Mouse (Mus musculus) myocyte (in vitro differentiated cells): ENCODE measurements around the gene Ehbp1l1. TPM values are rescaled to one million over a fixed set of nuclear protein-coding genes. Genes with fewer than 3 reads are reported as not detected.

Experiments used
- H3K27me3 ChIP-seq: one replicate; pipeline ENCODE4 v1.6.1; 2011; ENCODE audit not compliant: control insufficient read depth, insufficient read depth, insufficient read length
- H3K36me3 ChIP-seq: one replicate; pipeline ENCODE4 v1.6.1; 2011; ENCODE audit not compliant: control insufficient read depth, insufficient read depth
- H3K4me2 ChIP-seq: one replicate; pipeline ENCODE4 v1.6.1; 2011; ENCODE audit warnings: low read depth, control low read depth
- H3K4me3 ChIP-seq: one replicate; pipeline ENCODE4 v1.5.1; 2011; ENCODE audit warnings: mild to moderate bottlenecking, control low read depth, moderate library complexity
- H3K79me2 ChIP-seq: one replicate; pipeline ENCODE4 v1.6.1; 2011; ENCODE audit not compliant: control insufficient read depth, insufficient read depth
- H3ac ChIP-seq: one replicate; pipeline ENCODE4 v1.6.1; 2011; ENCODE audit not compliant: control insufficient read depth, insufficient read length
- CEBPB ChIP-seq: IDR thresholded peaks from 2 replicates; pipeline ENCODE4 v1.6.1; 2011; ENCODE audit warnings: mild to moderate bottlenecking, moderate library complexity; ENCODE audit not compliant: poor library complexity, insufficient read depth, severe bottlenecking
- E2F4 ChIP-seq: IDR thresholded peaks from one replicate; pipeline ENCODE4 v1.6.1; 2011; ENCODE audit warnings: mild to moderate bottlenecking, control low read depth, moderate library complexity; ENCODE audit not compliant: insufficient read depth
- MAX ChIP-seq: IDR thresholded peaks from one replicate; pipeline ENCODE4 v1.6.1; 2011; ENCODE audit warnings: low read depth, mild to moderate bottlenecking, control low read depth
- MYOD1 ChIP-seq, 3 experiments: IDR thresholded peaks; one replicate each; pipeline ENCODE4 v1.6.1; 2011; ENCODE audit warnings: control low read depth in 2 of 3, low read depth in 2 of 3, mild to moderate bottlenecking in 2 of 3, moderate library complexity in 1 of 3; ENCODE audit not compliant: insufficient read length in 2 of 3, control insufficient read depth in 1 of 3
- MYOG ChIP-seq, 3 experiments: IDR thresholded peaks; one replicate each; pipeline ENCODE4 v1.6.1; 2011; ENCODE audit warnings: control low read depth in 2 of 3, low read depth in 2 of 3, mild to moderate bottlenecking in 2 of 3; ENCODE audit not compliant: insufficient read length in 2 of 3, control insufficient read depth in 1 of 3, insufficient read depth in 1 of 3
- POLR2A ChIP-seq: IDR thresholded peaks from one replicate; pipeline ENCODE4 v1.6.1; 2011; ENCODE audit warnings: low read depth, mild to moderate bottlenecking, control low read depth, moderate library complexity; ENCODE audit not compliant: insufficient read length
- POLR2AphosphoS2 ChIP-seq: IDR thresholded peaks from one replicate; pipeline ENCODE4 v1.6.1; 2011; ENCODE audit warnings: low read depth, control low read depth; ENCODE audit not compliant: insufficient read length
- REST ChIP-seq: IDR thresholded peaks from one replicate; pipeline ENCODE4 v1.6.1; 2011; ENCODE audit warnings: mild to moderate bottlenecking, control low read depth, moderate library complexity; ENCODE audit not compliant: insufficient read depth, insufficient read length
- SRF ChIP-seq: IDR thresholded peaks from one replicate; pipeline ENCODE4 v1.6.1; 2011; ENCODE audit warnings: low read depth; ENCODE audit not compliant: control insufficient read depth, insufficient read length
- TCF12 ChIP-seq: IDR thresholded peaks from one replicate; pipeline ENCODE4 v1.6.1; 2011; ENCODE audit warnings: mild to moderate bottlenecking, control low read depth; ENCODE audit not compliant: poor library complexity, insufficient read depth, severe bottlenecking
- TCF3 ChIP-seq: IDR thresholded peaks from one replicate; pipeline ENCODE4 v1.6.1; 2011; ENCODE audit warnings: low read depth, control low read depth; ENCODE audit not compliant: insufficient read length
- USF1 ChIP-seq: IDR thresholded peaks from one replicate; pipeline ENCODE4 v1.6.1; 2011; ENCODE audit warnings: low read depth, mild to moderate bottlenecking, control low read depth, moderate library complexity
- polyA plus RNA-seq: library from polyadenylated mRNA; unstranded; fragments of >200 nt; fragmentation: generic; extraction: Trizol; gene quantifications from one replicate; pipeline ENCODE4 v1.2.1, GENCODE M21; 2012; ENCODE audit warnings: missing spikeins

Gene Ehbp1l1
- polyA plus RNA-seq, 1 experiment, result 97.4 TPM

DNA sequence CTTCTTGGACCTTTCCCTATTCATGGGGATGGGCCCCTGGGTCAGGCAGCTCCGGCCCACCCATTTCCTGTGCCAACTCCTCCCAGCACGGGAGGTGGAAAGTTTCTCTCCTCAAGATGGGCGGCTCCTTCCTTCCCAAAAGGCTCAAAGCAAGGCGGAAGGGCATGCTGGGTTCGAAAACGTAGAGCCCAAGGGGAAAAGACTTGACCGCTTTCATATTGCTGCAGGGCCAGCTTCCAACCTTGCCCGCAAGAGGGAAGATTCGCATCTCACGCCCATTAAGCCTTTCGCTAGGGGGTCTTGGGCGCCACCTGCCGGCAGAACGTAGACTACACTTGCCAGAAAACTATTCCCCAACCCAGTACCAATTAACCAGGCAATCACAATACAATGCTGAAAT is 1.6 kb upstream of the Ehbp1l1 start:
- TF ChIP-seq POLR2A, result no peak
- TF ChIP-seq MAX, result no peak
- peak; percentile 11 for TF ChIP-seq POLR2AphosphoS2
- TF ChIP-seq REST, result no peak
- TF ChIP-seq TCF12, result no peak
- peak overlapping the region; percentile 93 for H3K4me3 ChIP-seq
- H3ac ChIP-seq, result peak overlapping the region; percentile 63
- no peaks in the 10 kb centered on the region for H3K27me3 ChIP-seq
- peak overlapping the region; percentile 97 for H3K4me2 ChIP-seq
- peaks cover 67% of the 10 kb centered on the region for H3K79me2 ChIP-seq
- peaks cover 14% of the 10 kb centered on the region for H3K36me3 ChIP-seq

GRCm38 (mm10) chr19:5726961-5727578 is 953 bp upstream of the Ehbp1l1 start:
- Histone ChIP-seq H3K27me3 (no peaks in the 10 kb centered on the region), H3K4me2 (peak overlapping the region; percentile 97), H3K36me3 (peaks cover 19% of the 10 kb centered on the region), H3ac (no peak overlapping the region), H3K79me2 (peaks cover 73% of the 10 kb centered on the region), H3K4me3 (peak overlapping the region; percentile 93)
- no peak for TF ChIP-seq MYOD1 (IDR thresholded peaks at IDR 0.05; ENCODE audit: control insufficient read depth in 1 of 3, insufficient read length in 2 of 3, low read depth in 2 of 3)
- no peak for TF ChIP-seq E2F4
- TF ChIP-seq POLR2AphosphoS2, result peak; percentile 11
- no peak for TF ChIP-seq USF1

DNA sequence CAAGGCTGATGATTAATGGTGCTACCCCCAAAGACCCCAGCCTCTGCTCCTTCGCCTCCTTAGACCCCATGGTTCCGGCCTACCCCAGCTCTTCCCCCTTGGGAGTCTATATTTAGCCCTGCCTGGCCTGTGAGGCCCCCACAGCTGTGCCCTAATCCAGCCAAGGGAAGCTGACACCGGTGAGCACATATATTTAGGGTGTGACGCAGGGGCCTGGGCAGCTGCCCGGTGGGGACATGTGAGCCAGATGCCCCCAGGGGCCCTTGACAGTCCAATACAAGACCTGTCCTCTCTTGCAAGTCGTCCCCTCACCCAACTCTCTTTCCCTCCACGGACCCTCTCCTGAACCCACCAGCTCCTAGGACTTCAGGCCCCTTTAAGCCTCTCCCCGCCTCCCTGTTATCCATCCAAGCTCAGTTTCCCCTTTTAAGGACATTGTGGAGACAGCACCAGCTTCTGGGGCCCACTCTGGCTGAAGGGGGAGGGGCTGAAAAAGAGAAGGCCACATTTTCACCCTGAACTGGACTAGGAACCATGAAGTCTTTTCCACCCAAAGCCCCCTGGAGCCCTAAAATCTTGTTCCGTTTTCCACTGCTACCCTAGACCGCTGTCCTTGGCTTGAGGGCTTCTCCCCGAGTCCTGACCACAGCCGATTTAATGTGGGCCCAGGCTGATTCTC is 949 bp downstream of the Ehbp1l1 start:
- H3K4me3 ChIP-seq, result peak overlapping the region; percentile 93
- peak overlapping the region; percentile 100 for H3K4me2 ChIP-seq
- H3K79me2 ChIP-seq, result peaks cover 63% of the 10 kb centered on the region
- H3K36me3 ChIP-seq, result peaks cover 34% of the 10 kb centered on the region
- peak overlapping the region; percentile 15 for H3ac ChIP-seq
- H3K27me3 ChIP-seq, result no peaks in the 10 kb centered on the region
- no peak for TF ChIP-seq MAX
- TF ChIP-seq POLR2AphosphoS2, result no peak
- TF ChIP-seq SRF, result peak; percentile 88
- no peak for TF ChIP-seq REST
- peak; percentile 1 for TF ChIP-seq USF1
- TF ChIP-seq TCF12, result peak; percentile 79
- TF ChIP-seq TCF3, result peak; percentile 15
- peak; percentile 90 to 99 (median 91) for TF ChIP-seq MYOG (IDR thresholded peaks at IDR 0.05; ENCODE audit: control insufficient read depth in 1 of 3, insufficient read depth in 1 of 3, insufficient read length in 2 of 3, low read depth in 2 of 3)
- no peak for TF ChIP-seq POLR2A
- TF ChIP-seq CEBPB, result no peak
- no peak for TF ChIP-seq E2F4
- peak; percentile 32 to 93 (median 83) for TF ChIP-seq MYOD1 (IDR thresholded peaks at IDR 0.05; ENCODE audit: control insufficient read depth in 1 of 3, insufficient read length in 2 of 3, low read depth in 2 of 3)

DNA sequence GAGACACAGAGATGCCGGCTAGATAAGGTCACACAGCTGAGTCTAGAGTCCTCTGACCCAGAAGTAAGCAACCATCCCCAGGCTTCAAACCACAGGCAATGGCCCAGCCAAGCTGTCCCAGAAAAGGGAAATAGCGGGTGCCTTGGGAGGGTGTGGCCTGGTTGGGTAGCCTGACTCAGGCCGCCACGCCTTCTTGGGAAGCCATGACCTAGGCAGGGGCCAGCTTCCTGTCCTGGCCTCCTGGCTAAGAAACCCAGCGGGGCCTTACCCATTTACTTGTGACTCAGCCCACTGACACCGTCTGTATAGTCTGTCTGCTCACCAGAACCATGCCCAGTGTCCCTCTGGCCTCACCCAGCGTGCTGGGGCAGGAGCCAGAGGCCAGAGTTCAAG is 1.6 kb downstream of the Ehbp1l1 start:
- Histone ChIP-seq H3K27me3 (no peaks in the 10 kb centered on the region), H3K4me3 (peak overlapping the region; percentile 93), H3K36me3 (peaks cover 40% of the 10 kb centered on the region), H3K79me2 (peaks cover 63% of the 10 kb centered on the region), H3ac (peak overlapping the region; percentile 15), H3K4me2 (peak overlapping the region; percentile 100)
- peak; percentile 89 for TF ChIP-seq POLR2A
- peak; percentile 83 for TF ChIP-seq POLR2AphosphoS2
- TF ChIP-seq USF1, result no peak
- TF ChIP-seq MAX, result peak; percentile 32
- TF ChIP-seq TCF3, result no peak
- peak in 1 of 3 experiments; percentile 38 for TF ChIP-seq MYOD1 (IDR thresholded peaks at IDR 0.05; ENCODE audit: control insufficient read depth in 1 of 3, insufficient read length in 2 of 3, low read depth in 2 of 3)
- no peak for TF ChIP-seq TCF12
- no peak for TF ChIP-seq REST
- no peak for TF ChIP-seq CEBPB
- no peak for TF ChIP-seq E2F4
- TF ChIP-seq MYOG (IDR thresholded peaks at IDR 0.05; ENCODE audit: control insufficient read depth in 1 of 3, insufficient read depth in 1 of 3, insufficient read length in 2 of 3, low read depth in 2 of 3), result peak in 1 of 3 experiments; percentile 60
- peak; percentile 88 for TF ChIP-seq SRF

DNA sequence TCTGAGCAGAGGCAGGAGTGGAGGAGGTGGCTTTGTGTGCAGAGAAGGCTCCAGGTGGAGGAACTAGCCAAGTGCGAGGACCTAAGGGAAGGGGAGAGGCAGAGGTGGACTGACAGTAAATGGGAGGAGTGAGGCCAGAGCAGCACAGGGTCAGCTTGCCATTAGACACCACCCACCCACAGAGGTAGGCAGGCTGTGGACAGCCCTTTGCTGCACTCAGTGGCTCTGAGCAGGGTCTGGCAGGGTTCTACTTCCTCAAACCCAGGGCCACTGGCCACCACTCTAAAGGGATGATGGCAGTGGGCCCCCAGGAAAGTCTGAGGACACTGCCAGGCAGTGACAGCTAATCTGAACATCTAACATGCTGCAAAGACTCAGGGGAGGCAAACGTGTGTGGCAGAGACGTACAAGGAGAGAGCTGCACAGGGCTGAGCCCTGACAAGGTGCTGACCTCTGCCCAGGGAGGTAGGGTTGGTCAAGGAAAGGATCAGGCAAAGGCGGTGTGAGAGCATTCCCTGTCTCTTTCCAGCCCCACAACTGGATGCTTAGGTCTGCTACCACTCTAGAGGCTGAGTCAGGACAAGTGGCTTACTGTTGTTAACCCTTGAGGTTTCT is 2.1 kb downstream of the Ehbp1l1 start:
- Histone ChIP-seq H3K79me2 (peaks cover 61% of the 10 kb centered on the region), H3K4me2 (peak overlapping the region; percentile 100), H3K4me3 (peak overlapping the region; percentile 93), H3K36me3 (peaks cover 43% of the 10 kb centered on the region), H3K27me3 (no peaks in the 10 kb centered on the region), H3ac (peak overlapping the region; percentile 14)
- TF ChIP-seq SRF, result no peak
- TF ChIP-seq REST, result no peak
- TF ChIP-seq POLR2AphosphoS2, result peak; percentile 65
- TF ChIP-seq USF1, result no peak
- TF ChIP-seq CEBPB, result no peak
- peak; percentile 31 for TF ChIP-seq POLR2A
- peak in 1 of 3 experiments; percentile 5 for TF ChIP-seq MYOD1 (IDR thresholded peaks at IDR 0.05; ENCODE audit: control insufficient read depth in 1 of 3, insufficient read length in 2 of 3, low read depth in 2 of 3)
